Mouse (Mus musculus) forebrain, postnatal 0 days (tissue): Measurements from ENCODE around the gene Exoc7. TPM values are rescaled to one million over a fixed set of nuclear protein-coding genes. Genes with fewer than 3 reads are reported as not detected.

Experiments
- ATAC-seq: fragments of 200-750 bp; cut with Nextera tagmentation; 2 replicates; pipeline ENCODE4 v1.8.0; 2017; ENCODE audit warnings: mild to moderate bottlenecking, moderate library complexity
- DNase-seq: peaks from one replicate; pipeline ENCODE4 v3.0.0-alpha.2; 2015
- H3K27ac ChIP-seq: fragments of 300-500 bp; sonication (generic); 2 replicates; pipeline ENCODE4 v1.5.1; 2014; ENCODE audit warnings: low read depth, mild to moderate bottlenecking, antibody characterized with exemption, low read length, moderate library complexity, mixed read lengths
- H3K27me3 ChIP-seq: fragments of 300-500 bp; sonication (generic); 2 replicates; pipeline ENCODE4 v1.6.1; 2014; ENCODE audit warnings: mild to moderate bottlenecking, low read length, mixed read lengths; ENCODE audit not compliant: insufficient read depth
- H3K36me3 ChIP-seq: fragments of 300-500 bp; sonication (generic); 2 replicates; pipeline ENCODE4 v1.6.1; 2014; ENCODE audit warnings: mild to moderate bottlenecking, moderate library complexity; ENCODE audit not compliant: insufficient read depth
- H3K4me1 ChIP-seq: fragments of 300-500 bp; sonication (generic); 2 replicates; pipeline ENCODE4 v1.6.1; 2014; ENCODE audit warnings: antibody characterized with exemption; ENCODE audit not compliant: insufficient read depth
- H3K4me2 ChIP-seq: fragments of 300-500 bp; sonication (generic); 2 replicates; pipeline ENCODE4 v1.6.1; 2014; ENCODE audit warnings: low read depth, mild to moderate bottlenecking, moderate library complexity
- H3K4me3 ChIP-seq: fragments of 300-500 bp; sonication (generic); 2 replicates; pipeline ENCODE4 v1.5.1; 2014; ENCODE audit warnings: low read depth, low read length, mixed read lengths
- H3K9ac ChIP-seq: fragments of 300-500 bp; sonication (generic); 2 replicates; pipeline ENCODE4 v1.6.1; 2014; ENCODE audit warnings: mild to moderate bottlenecking
- H3K9me3 ChIP-seq: fragments of 300-500 bp; sonication (generic); 2 replicates; pipeline ENCODE4 v1.6.1; 2016; ENCODE audit warnings: low read length
- CTCF ChIP-seq: sonication (generic); IDR thresholded peaks from 2 replicates; pipeline ENCODE4 v1.5.1; 2016; ENCODE audit warnings: antibody characterized with exemption, control low read depth, low read depth
- WGBS: fragments of 180-500 bp; shearing (Covaris S2); extraction: QIAGEN DNeasy Blood & Tissue Kit; methylation state at CpG from one replicate; pipeline ENCODE4 v1.1.7; 2014; 5-methylcytosine and 5-hydroxymethylcytosine counted together
- polyA plus RNA-seq: library from polyadenylated mRNA; unstranded; fragments of >200 nt; fragmentation: Nextera tagmentation; extraction: Ambion mirVana; gene quantifications from 2 replicates; pipeline ENCODE4 v1.2.1, GENCODE M21; 2015
- total RNA-seq: library from RNA; depleted of rRNA; stranded (reverse); fragments of >200 nt; gene quantifications from 2 replicates; pipeline ENCODE4 v1.2.3, GENCODE M21; 2014

Gene Exoc7
- total and polyA plus RNA-seq, 2 experiments from 2014 or later: 103 to 144 TPM

DNA sequence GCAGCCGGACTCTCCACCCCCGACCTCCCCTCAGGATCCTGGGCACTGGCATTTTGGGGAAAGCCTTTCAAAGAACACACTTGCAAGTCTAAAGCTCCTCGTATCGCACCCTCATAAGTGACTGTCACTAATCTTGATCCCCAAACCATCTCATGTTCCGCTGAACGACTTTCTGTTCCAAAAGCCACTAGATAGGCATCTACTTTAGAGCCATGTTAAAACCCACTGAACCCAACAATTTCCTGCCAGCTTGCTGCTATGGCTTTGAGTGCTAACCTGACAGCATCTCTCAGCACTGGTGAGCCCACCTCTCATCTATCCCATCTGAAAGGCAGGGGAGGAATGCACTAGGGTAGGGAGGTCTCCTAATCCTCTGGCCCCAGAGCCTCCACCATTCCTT lies 30.5 kb upstream of the Exoc7 start:
- Histone ChIP-seq H3K4me2 (no peak overlapping the region), H3K27ac (no peak overlapping the region), H3K27me3 (peaks cover 5% of the 10 kb centered on the region; the same call in 1 of the 2 replicates), H3K9ac (no peak overlapping the region), H3K36me3 (peaks cover 26% of the 10 kb centered on the region), H3K4me3 (no peak overlapping the region), H3K4me1 (peaks cover 11% of the 10 kb centered on the region), H3K9me3 (no peaks in the 10 kb centered on the region)
- no peak for ATAC-seq
- WGBS: 86% methylated on average over 6 of the region's 6 CpGs
- DNase-seq: no peak
- no peak for TF ChIP-seq CTCF

DNA sequence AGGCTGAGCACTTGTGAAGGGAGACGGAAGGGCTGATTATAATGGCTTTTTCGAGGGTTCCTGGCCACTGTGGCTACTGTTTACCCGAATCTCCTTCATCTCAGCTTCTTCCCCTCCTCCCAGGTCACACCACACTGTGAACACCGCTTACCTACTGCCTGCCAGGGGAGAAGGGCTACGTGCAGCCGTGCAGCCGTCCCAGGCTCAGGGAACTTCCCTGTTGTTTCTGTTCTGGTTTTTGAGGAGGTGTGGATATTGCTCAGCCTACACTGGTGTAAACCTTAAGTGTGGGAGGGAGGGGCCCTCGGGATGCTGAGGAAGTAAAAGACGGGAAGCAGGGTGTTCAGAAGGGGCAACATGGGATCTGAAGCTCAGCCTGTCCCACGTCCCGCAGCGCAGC lies 30.0 kb upstream of the Exoc7 start:
- H3K4me1 ChIP-seq: peaks cover 11% of the 10 kb centered on the region
- no peak overlapping the region for H3K9ac ChIP-seq
- no peak overlapping the region for H3K4me3 ChIP-seq
- 58% methylated on average over 12 of the region's 12 CpGs for WGBS
- peaks cover 5% of the 10 kb centered on the region; the same call in 1 of the 2 replicates for H3K27me3 ChIP-seq
- H3K4me2 ChIP-seq: no peak overlapping the region
- H3K36me3 ChIP-seq: peaks cover 21% of the 10 kb centered on the region
- H3K27ac ChIP-seq: no peak overlapping the region
- ATAC-seq: no peak
- TF ChIP-seq CTCF: no peak
- H3K9me3 ChIP-seq: no peaks in the 10 kb centered on the region
- no peak for DNase-seq

DNA sequence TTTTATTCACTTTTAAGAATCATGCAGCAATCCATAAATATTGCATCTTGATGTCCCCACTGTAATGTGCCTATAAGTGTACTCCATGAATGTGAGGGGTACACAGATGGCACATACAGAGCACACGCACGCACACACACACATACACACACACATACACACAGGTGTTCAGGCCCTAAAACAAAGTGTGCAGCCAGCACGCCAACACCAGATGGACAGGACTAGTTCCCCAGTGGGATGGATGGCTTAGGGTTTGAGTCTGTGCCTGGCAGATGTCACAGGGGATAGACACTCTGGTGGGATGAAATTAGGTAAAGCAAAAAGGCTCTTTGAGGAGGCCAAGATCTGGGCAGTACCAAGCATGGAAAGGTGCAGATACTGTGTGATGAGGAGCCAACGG lies 29.4 kb upstream of the Exoc7 start:
- H3K4me3 ChIP-seq: 0 out of 2 replicates have a peak overlapping the region, but pooled peaks have one; percentile 53
- WGBS: 63% methylated on average over 4 of the region's 4 CpGs
- H3K4me1 ChIP-seq: peaks cover 11% of the 10 kb centered on the region
- peak overlapping the region; percentile 51; the same call in 1 of the 2 replicates for H3K27ac ChIP-seq
- TF ChIP-seq CTCF: no peak
- ATAC-seq (no peak), DNase-seq (no peak)
- H3K27me3 ChIP-seq: peaks cover 5% of the 10 kb centered on the region; the same call in 1 of the 2 replicates
- peak overlapping the region; percentile 99; the same call in 1 of the 2 replicates for H3K4me2 ChIP-seq
- H3K9me3 ChIP-seq: no peaks in the 10 kb centered on the region
- H3K36me3 ChIP-seq: peaks cover 18% of the 10 kb centered on the region
- H3K9ac ChIP-seq: peak overlapping the region; percentile 66; the same call in 1 of the 2 replicates

DNA sequence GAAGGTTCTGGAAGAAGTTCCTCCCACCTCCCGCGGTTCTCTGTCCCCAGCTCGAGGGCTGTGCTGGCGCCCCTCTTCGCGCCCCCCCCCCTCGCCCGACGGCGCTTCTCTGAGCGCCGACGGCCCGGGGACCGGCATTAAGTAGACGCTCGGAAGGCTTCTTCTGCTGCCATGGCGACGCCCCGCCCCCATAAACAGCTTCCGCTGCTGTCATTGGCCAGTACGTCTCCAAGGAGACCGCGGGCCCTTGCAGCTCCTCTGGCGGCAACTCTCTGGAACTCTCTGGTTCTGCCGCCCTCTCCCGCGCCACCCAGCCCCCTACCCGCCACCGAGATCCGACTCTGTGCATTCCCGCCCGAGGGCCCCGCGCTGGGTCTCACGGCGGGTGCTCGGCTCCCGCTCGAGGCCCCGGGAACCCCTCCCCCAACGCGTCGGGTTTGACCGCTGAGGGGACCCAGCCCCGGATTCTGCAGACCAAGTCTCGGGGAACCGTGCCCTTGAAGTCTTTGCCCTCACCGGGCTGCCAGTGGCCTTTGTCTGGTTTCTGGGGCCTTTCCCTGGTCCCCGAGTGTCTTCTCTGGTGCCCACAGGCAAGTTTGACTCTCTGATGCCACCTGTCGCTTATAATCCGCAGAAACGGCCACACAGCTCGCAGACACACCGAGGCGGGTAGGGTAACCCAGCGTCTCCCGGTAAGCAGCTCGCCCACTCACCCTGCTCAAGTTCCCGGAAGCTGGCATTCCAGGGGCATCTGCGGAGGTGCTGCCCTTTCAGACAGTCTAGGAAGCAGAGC lies 28.4 kb upstream of the Exoc7 start, which contains the start of gene Foxj1:
TSS of gene Foxj1 (minus strand) at position 156 of the 793 bp plus-strand sequence.
- DNase-seq (peak; percentile 97), ATAC-seq (peak; percentile 97)
- peaks cover 11% of the 10 kb centered on the region for H3K4me1 ChIP-seq
- H3K4me3 ChIP-seq: peak within 1 kb of the TSS; percentile 53
- peak within 1 kb of the TSS; percentile 66 for H3K9ac ChIP-seq
- H3K36me3 ChIP-seq: peaks cover 13% of the 10 kb centered on the region; the same call in 1 of the 2 replicates
- peaks cover 5% of the 10 kb centered on the region; the same call in 1 of the 2 replicates for H3K27me3 ChIP-seq
- H3K27ac ChIP-seq: peak within 1 kb of the TSS; percentile 51
- WGBS: under 1% methylated on average over 54 of the region's 61 CpGs
- H3K4me2 ChIP-seq: peak within 1 kb of the TSS; percentile 99
- peak; percentile 61 for TF ChIP-seq CTCF
- H3K9me3 ChIP-seq: no peaks in the 10 kb centered on the region

DNA sequence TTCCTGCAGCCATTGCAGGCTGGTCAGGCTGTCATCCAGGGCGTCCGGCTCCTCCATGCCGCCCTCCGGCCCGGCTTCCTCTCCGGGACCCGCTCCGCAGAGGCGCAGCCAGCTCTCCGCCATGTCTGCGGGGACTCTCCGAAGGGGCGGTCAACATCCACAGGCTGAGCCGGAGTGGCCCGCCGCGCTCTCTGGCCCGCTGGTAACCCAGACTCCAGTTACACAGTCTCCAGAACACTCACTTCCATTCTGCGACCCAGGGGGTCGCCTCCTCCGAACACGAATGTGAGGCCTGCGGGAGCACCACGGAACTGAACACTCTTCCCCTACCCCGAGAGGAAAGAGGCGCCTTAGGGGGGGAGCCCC lies 27.4 kb upstream of the Exoc7 start:
- Histone ChIP-seq H3K4me2 (peak overlapping the region; percentile 99), H3K27me3 (peaks cover 5% of the 10 kb centered on the region; the same call in 1 of the 2 replicates), H3K36me3 (peaks cover 8% of the 10 kb centered on the region; the same call in 1 of the 2 replicates), H3K27ac (no peak overlapping the region), H3K4me1 (peaks cover 11% of the 10 kb centered on the region), H3K9me3 (no peaks in the 10 kb centered on the region), H3K9ac (no peak overlapping the region), H3K4me3 (peak overlapping the region; percentile 53; the same call in 1 of the 2 replicates)
- TF ChIP-seq CTCF: no peak
- WGBS: 13% methylated on average over 26 of the region's 26 CpGs
- no peak for ATAC-seq
- no peak for DNase-seq

DNA sequence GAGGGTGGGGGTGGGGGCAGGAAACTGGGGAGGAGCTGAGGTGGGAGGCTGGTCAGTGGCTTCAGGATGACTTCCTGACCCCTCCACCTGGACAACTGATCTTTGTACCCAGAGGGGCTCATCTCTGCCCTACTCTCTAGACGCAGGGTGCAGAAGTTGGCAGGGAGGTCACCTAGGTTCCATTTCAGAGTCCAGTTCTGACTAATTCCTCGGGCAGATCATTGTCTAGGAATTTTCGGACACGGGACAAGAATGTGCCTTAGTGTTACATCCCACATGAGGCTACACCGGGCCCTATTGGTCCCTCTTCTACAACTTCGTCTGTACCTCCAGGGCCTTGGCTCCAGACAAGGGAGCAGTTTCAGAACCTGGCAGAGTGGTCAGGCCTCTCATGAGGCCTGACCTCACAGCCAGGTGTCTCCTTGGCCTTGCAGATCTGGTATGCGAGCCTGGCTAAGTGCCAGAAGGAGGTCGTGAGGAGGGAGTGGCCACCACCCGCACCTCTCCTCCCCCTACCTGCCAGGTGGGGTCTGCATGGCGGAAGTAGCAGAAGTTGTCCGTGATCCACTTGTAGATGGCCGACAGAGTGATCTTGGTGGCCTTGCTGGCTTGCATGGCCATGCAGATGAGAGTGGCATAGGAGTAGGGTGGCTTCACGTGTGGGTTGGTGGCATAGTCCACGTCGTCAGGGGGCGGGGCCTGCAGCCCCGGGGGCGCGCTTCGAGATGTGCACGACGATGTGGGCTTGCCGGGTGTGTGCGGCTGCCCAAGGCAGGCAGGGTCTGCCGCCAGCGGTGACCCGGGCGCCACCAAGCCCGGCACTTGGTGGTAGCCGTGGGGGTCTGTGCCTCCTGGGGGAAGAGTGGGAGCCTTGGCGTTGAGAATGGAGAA lies 26.7 kb upstream of the Exoc7 start:
- Histone ChIP-seq H3K4me2 (peak overlapping the region; percentile 99), H3K9ac (no peak overlapping the region), H3K27me3 (peaks cover 5% of the 10 kb centered on the region; the same call in 1 of the 2 replicates), H3K27ac (no peak overlapping the region), H3K4me1 (peaks cover 14% of the 10 kb centered on the region), H3K36me3 (peaks cover 8% of the 10 kb centered on the region; the same call in 1 of the 2 replicates), H3K4me3 (peak overlapping the region; percentile 53; the same call in 1 of the 2 replicates), H3K9me3 (no peaks in the 10 kb centered on the region)
- DNase-seq: no peak
- ATAC-seq: no peak
- no peak for TF ChIP-seq CTCF
- WGBS: 30% methylated on average over 31 of the region's 31 CpGs

DNA sequence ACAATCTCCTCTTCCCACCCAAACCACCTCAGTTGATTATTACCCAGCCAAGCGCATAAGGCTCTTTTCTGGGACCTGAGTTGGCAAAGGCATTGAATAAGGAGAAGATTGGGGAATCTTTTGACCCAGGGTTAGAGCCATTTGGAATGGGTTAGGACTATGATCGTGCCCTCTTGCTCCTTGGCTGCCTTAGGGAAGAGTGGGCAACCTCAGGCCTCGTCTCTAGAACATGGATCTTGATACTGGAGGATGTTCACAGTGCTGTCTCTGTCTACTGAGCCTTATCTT lies 25.9 kb upstream of the Exoc7 start:
- ATAC-seq (no peak), DNase-seq (no peak)
- Histone ChIP-seq H3K9ac (no peak overlapping the region), H3K4me2 (no peak overlapping the region), H3K9me3 (no peaks in the 10 kb centered on the region), H3K27me3 (peaks cover 5% of the 10 kb centered on the region; the same call in 1 of the 2 replicates), H3K4me3 (no peak overlapping the region), H3K36me3 (no peaks in the 10 kb centered on the region), H3K27ac (no peak overlapping the region), H3K4me1 (peaks cover 14% of the 10 kb centered on the region)
- no peak for TF ChIP-seq CTCF
- WGBS: 63% methylated on average over 3 of the region's 3 CpGs
